Mouse (Mus musculus) embryonic facial prominence, embryonic 13.5 days (tissue): ENCODE measurements around the gene Hist1h4a. TPM values are rescaled to one million over a fixed set of nuclear protein-coding genes. Genes with fewer than 3 reads are reported as not detected.
"Not testable (repeated sequence)": the region's sequence is repeated elsewhere in the genome, so short reads cannot be mapped to it uniquely, and the experiment has no call there.

Experiments
- ATAC-seq: fragments of 200-750 bp; cut with Nextera tagmentation; 2 replicates; pipeline ENCODE4 v1.8.0; 2017; ENCODE audit warnings: low read depth; ENCODE audit not compliant: insufficient number of reproducible peaks, insufficient read depth, low FRiP score, low TSS enrichment
- H3K27ac ChIP-seq: fragments of 300-500 bp; sonication (generic); 2 replicates; pipeline ENCODE4 v1.5.1; 2015; ENCODE audit warnings: moderate library complexity, mild to moderate bottlenecking, inconsistent platforms
- H3K27me3 ChIP-seq: fragments of 300-500 bp; sonication (generic); 2 replicates; pipeline ENCODE4 v1.6.1; 2015; ENCODE audit warnings: mild to moderate bottlenecking, inconsistent platforms
- H3K36me3 ChIP-seq: fragments of 300-500 bp; sonication (generic); 2 replicates; pipeline ENCODE4 v1.6.1; 2015; ENCODE audit warnings: mild to moderate bottlenecking, inconsistent platforms
- H3K4me1 ChIP-seq: fragments of 300-500 bp; sonication (generic); 2 replicates; pipeline ENCODE4 v1.6.1; 2015; ENCODE audit warnings: inconsistent platforms
- H3K4me2 ChIP-seq: fragments of 300-500 bp; sonication (generic); 2 replicates; pipeline ENCODE4 v1.6.1; 2015; ENCODE audit warnings: moderate library complexity, mild to moderate bottlenecking, inconsistent platforms
- H3K4me3 ChIP-seq: fragments of 300-500 bp; sonication (generic); 2 replicates; pipeline ENCODE4 v1.5.1; 2015; ENCODE audit warnings: mild to moderate bottlenecking, inconsistent platforms
- H3K9ac ChIP-seq: fragments of 300-500 bp; sonication (generic); 2 replicates; pipeline ENCODE4 v1.6.1; 2015; ENCODE audit warnings: mild to moderate bottlenecking, inconsistent platforms
- H3K9me3 ChIP-seq: fragments of 300-500 bp; sonication (generic); 2 replicates; pipeline ENCODE4 v1.6.1; 2016; ENCODE audit warnings: inconsistent platforms
- WGBS: fragments of 180-500 bp; shearing (Covaris S2); methylation state at CpG from one replicate; pipeline ENCODE4 v1.1.7; 2015; ENCODE audit warnings: mixed read lengths; 5-methylcytosine and 5-hydroxymethylcytosine counted together
- polyA plus RNA-seq: library from polyadenylated mRNA; unstranded; fragments of >200 nt; fragmentation: Nextera tagmentation; extraction: Ambion mirVana; gene quantifications from 2 replicates; pipeline ENCODE4 v1.2.1, GENCODE M21; 2015

The Hist1h4a gene
- polyA plus RNA-seq, 1 experiment from 2014 or later, result not detected

DNA sequence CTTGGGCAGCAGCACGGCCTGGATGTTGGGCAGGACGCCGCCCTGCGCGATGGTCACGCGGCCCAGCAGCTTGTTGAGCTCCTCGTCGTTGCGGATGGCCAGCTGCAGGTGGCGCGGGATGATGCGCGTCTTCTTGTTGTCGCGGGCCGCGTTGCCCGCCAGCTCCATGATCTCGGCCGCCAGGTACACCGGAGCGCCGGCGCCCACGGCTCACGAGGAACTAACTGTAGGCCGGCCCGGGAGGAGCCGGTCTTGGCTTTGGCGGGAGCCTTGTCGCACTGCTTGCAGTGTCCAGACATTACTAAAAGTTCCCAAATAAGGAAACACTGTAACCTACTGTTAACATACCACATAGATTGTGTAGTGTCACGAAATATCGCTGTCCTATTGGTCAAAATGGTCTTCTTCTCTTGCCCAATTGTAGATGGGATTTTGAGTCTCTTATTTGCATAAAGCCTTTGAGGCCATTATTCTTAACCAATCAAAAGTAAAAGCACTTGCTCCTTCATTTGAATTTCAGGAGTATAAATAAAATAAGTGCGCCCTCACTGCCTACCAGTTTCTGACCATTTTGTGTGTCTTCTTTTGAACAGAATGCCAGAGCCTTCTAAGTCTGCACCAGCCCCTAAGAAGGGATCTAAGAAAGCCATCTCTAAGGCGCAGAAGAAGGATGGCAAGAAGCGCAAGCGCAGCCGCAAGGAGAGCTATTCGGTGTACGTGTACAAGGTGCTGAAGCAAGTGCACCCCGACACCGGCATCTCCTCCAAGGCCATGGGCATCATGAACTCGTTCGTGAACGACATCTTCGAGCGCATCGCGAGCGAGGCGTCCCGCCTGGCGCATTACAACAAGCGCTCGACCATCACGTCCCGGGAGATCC, 14.6 kb downstream of the Hist1h4a start, which contains the start of gene Hist1h2bb:
TSS of gene Hist1h2bb (plus strand) at position 534 of the 880 bp plus-strand sequence.
- under 1% methylated on average over 44 of the region's 58 CpGs for WGBS
- not testable (repeated sequence) for H3K36me3 ChIP-seq, H3K27me3 ChIP-seq, H3K9me3 ChIP-seq
- H3K4me1 ChIP-seq, result peaks cover 28% of the 10 kb centered on the region
- H3K27ac ChIP-seq, result peak within 1 kb of the TSS; percentile 99
- H3K9ac ChIP-seq, result peak within 1 kb of the TSS; percentile 75
- peak; percentile 93 for ATAC-seq
- peak within 1 kb of the TSS; percentile 73 for H3K4me2 ChIP-seq
- H3K4me3 ChIP-seq, result peak within 1 kb of the TSS; percentile 48

DNA sequence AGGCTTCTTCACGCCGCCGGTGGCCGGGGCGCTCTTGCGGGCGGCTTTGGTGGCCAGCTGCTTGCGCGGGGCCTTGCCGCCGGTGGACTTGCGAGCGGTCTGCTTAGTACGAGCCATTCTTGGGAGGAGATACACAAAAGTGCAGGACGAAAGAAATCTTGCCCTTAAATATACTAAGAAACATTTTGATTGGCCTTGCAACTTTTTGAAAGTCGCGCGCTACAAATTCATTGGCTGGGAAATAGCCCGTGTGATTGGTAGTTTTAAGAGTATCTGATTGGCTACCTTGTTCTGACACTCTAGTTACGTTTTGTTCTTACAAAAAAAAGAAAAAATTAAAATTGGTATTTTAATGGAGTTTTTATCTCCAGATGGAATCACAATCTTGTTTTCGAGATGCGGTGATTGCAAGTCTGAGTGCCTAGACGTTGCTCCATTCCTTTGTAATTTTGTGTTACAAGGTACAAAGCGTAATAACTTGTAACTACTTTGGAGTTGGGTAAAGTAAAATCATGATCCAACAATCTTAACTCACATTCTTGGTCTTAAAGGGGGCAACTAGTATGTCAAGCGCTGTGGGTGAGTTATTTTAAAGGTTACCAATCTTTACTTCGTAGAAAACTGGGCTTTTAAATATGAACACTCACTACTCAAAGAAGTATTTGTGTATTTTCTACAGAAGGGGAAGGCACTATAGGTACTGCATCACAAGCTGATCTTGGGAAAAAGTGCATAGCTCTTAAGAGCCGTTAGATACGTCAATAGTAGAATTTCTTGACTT, 15.5 kb downstream of the Hist1h4a start, which contains the start of gene Hist1h3c:
TSS of gene Hist1h3c (minus strand) at position 222 of the 781 bp plus-strand sequence.
- peak; percentile 50; the same call in 1 of the 2 replicates for ATAC-seq
- no peaks in the 10 kb centered on the region for H3K27me3 ChIP-seq
- peak within 1 kb of the TSS; percentile 73 for H3K4me2 ChIP-seq
- H3K27ac ChIP-seq, result peak within 1 kb of the TSS; percentile 99
- H3K36me3 ChIP-seq, result no peaks in the 10 kb centered on the region
- H3K9me3 ChIP-seq, result no peaks in the 10 kb centered on the region
- peaks cover 28% of the 10 kb centered on the region for H3K4me1 ChIP-seq
- peak within 1 kb of the TSS; percentile 48 for H3K4me3 ChIP-seq
- under 1% methylated on average over 25 of the region's 28 CpGs for WGBS
- peak within 1 kb of the TSS; percentile 75 for H3K9ac ChIP-seq

GRCm38 (mm10) chr13:23744421-23745380, 16.3 kb downstream of the Hist1h4a start:
- H3K4me2 ChIP-seq, result peak overlapping the region; percentile 73
- no peaks in the 10 kb centered on the region for H3K27me3 ChIP-seq
- H3K27ac ChIP-seq, result peak overlapping the region; percentile 99
- H3K4me3 ChIP-seq, result peak overlapping the region; percentile 48
- peak overlapping the region; percentile 71 for H3K9ac ChIP-seq
- WGBS, result under 1% methylated on average over 16 of the region's 36 CpGs
- no peaks in the 10 kb centered on the region for H3K9me3 ChIP-seq
- H3K36me3 ChIP-seq, result no peaks in the 10 kb centered on the region
- no peak for ATAC-seq
- H3K4me1 ChIP-seq, result peaks cover 28% of the 10 kb centered on the region

- Histone ChIP-seq H3K4me2 (peak overlapping the region; percentile 73), H3K4me1 (peaks cover 28% of the 10 kb centered on the region), H3K9ac (peak overlapping the region; percentile 57; the same call in 1 of the 2 replicates), H3K27me3 (no peaks in the 10 kb centered on the region), H3K4me3 (peak overlapping the region; percentile 48), H3K9me3 (no peaks in the 10 kb centered on the region), H3K27ac (peak overlapping the region; percentile 99), H3K36me3 (no peaks in the 10 kb centered on the region)
- WGBS, result 37% methylated on average over 4 of the region's 4 CpGs
- ATAC-seq, result no peak
These were observed 17.1 kb downstream of the Hist1h4a start for GRCm38 (mm10) chr13:23743963-23744362.

DNA sequence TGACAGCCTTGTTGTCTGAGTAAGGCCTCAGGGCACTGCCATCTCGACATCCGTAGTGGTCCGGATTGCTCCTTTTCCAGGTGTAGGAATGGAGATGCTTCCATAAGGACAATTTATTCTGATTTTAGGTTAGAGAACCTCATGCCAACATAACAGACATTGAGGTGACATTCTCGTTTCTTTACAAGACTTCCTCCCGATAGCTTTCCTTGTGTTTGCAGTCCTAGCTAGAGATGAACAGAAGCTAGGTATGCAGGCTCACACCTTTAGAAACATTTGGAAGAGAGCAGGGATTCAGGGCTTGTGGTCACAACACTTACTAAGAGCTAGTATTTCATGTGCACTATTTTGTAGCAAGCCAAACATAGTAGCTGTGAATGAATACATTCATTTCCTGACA, 17.8 kb downstream of the Hist1h4a start:
- WGBS, result 70% methylated on average over 5 of the region's 5 CpGs
- no peak overlapping the region; the same call in 1 of the 2 replicates for H3K4me2 ChIP-seq
- peaks cover 23% of the 10 kb centered on the region for H3K4me1 ChIP-seq
- H3K27me3 ChIP-seq, result no peaks in the 10 kb centered on the region
- no peak for ATAC-seq
- H3K9me3 ChIP-seq, result no peaks in the 10 kb centered on the region
- H3K27ac ChIP-seq, result peak overlapping the region; percentile 22; the same call in 1 of the 2 replicates
- H3K4me3 ChIP-seq, result no peak overlapping the region
- no peak overlapping the region for H3K9ac ChIP-seq
- no peaks in the 10 kb centered on the region for H3K36me3 ChIP-seq

- no peak overlapping the region for H3K4me2 ChIP-seq
- H3K4me3 ChIP-seq, result no peak overlapping the region
- no peaks in the 10 kb centered on the region for H3K36me3 ChIP-seq
- H3K4me1 ChIP-seq, result peaks cover 18% of the 10 kb centered on the region
- H3K9me3 ChIP-seq, result no peaks in the 10 kb centered on the region
- H3K27me3 ChIP-seq, result no peaks in the 10 kb centered on the region
- H3K27ac ChIP-seq, result no peak overlapping the region
- ATAC-seq, result no peak
- no peak overlapping the region for H3K9ac ChIP-seq
These were observed 19.0 kb downstream of the Hist1h4a start for GRCm38 (mm10) chr13:23742007-23742406.

- H3K4me3 ChIP-seq, result peak overlapping the region; percentile 65; the same call in 1 of the 2 replicates
- WGBS, result 47% methylated on average over 5 of the region's 5 CpGs
- H3K27me3 ChIP-seq, result no peaks in the 10 kb centered on the region
- H3K4me2 ChIP-seq, result peak overlapping the region; percentile 97
- H3K4me1 ChIP-seq, result peaks cover 17% of the 10 kb centered on the region
- H3K36me3 ChIP-seq, result no peaks in the 10 kb centered on the region
- H3K27ac ChIP-seq, result peak overlapping the region; percentile 99
- ATAC-seq, result no peak
- no peaks in the 10 kb centered on the region for H3K9me3 ChIP-seq
- H3K9ac ChIP-seq, result no peak overlapping the region
These were observed 20.1 kb downstream of the Hist1h4a start for GRCm38 (mm10) chr13:23740910-23741309.

GRCm38 (mm10) chr13:23740256-23740840, 20.7 kb downstream of the Hist1h4a start:
- Histone ChIP-seq H3K27ac (peak overlapping the region; percentile 99), H3K9ac (peak overlapping the region; percentile 89), H3K4me3 (peak overlapping the region; percentile 65), H3K4me1 (peaks cover 17% of the 10 kb centered on the region), H3K36me3 (no peaks in the 10 kb centered on the region), H3K9me3 (no peaks in the 10 kb centered on the region), H3K27me3 (no peaks in the 10 kb centered on the region), H3K4me2 (peak overlapping the region; percentile 97)
- ATAC-seq, result no peak
- 25% methylated on average over 13 of the region's 13 CpGs for WGBS

- ATAC-seq, result no peak; the same call in 1 of the 2 replicates
- WGBS, result 1% methylated on average over 14 of the region's 14 CpGs
- Histone ChIP-seq H3K9me3 (no peaks in the 10 kb centered on the region), H3K4me2 (peak overlapping the region; percentile 97), H3K9ac (peak overlapping the region; percentile 89), H3K4me1 (peaks cover 17% of the 10 kb centered on the region), H3K27ac (peak overlapping the region; percentile 99), H3K4me3 (peak overlapping the region; percentile 65), H3K27me3 (no peaks in the 10 kb centered on the region), H3K36me3 (no peaks in the 10 kb centered on the region)
These were observed 21.1 kb downstream of the Hist1h4a start for GRCm38 (mm10) chr13:23739922-23740252.

GRCm38 (mm10) chr13:23739069-23739921, 21.7 kb downstream of the Hist1h4a start:
- peak; percentile 84 for ATAC-seq
- peak overlapping the region; percentile 65 for H3K4me3 ChIP-seq
- H3K27me3 ChIP-seq, result no peaks in the 10 kb centered on the region
- under 1% methylated on average over 39 of the region's 39 CpGs for WGBS
- H3K36me3 ChIP-seq, result no peaks in the 10 kb centered on the region
- peak overlapping the region; percentile 97 for H3K4me2 ChIP-seq
- H3K9me3 ChIP-seq, result no peaks in the 10 kb centered on the region
- H3K27ac ChIP-seq, result peak overlapping the region; percentile 99
- H3K4me1 ChIP-seq, result peaks cover 13% of the 10 kb centered on the region
- peak overlapping the region; percentile 89 for H3K9ac ChIP-seq
